Mouse (Mus musculus) intestine, postnatal 0 days (tissue): ENCODE data around the gene Tcf12. TPM values are rescaled to one million over a fixed set of nuclear protein-coding genes. Genes with fewer than 3 reads are reported as not detected.
A peak's percentile ranks its signal among the peaks of the same experiment; 100 is the strongest.

ENCODE experiments used
- ATAC-seq: fragments of 200-750 bp; cut with Nextera tagmentation; 2 replicates; pipeline ENCODE4 v1.8.0; 2017; ENCODE audit warnings: mild to moderate bottlenecking, moderate TSS enrichment, moderate library complexity
- H3K27ac ChIP-seq: fragments of 300-500 bp; sonication (generic); 2 replicates; pipeline ENCODE4 v1.5.1; 2014; ENCODE audit warnings: mild to moderate bottlenecking, low read depth, low read length, moderate library complexity
- H3K27me3 ChIP-seq: fragments of 300-500 bp; sonication (generic); replicated peaks from 2 replicates; pipeline ENCODE4 v1.6.1; 2014; ENCODE audit warnings: low read length, mixed read lengths; ENCODE audit not compliant: control insufficient read depth, insufficient read depth
- H3K36me3 ChIP-seq: fragments of 300-500 bp; sonication (generic); 2 replicates; pipeline ENCODE4 v1.6.1; 2014; ENCODE audit warnings: mild to moderate bottlenecking, moderate library complexity; ENCODE audit not compliant: control insufficient read depth, insufficient read depth
- H3K4me1 ChIP-seq: fragments of 300-500 bp; sonication (generic); replicated peaks from 2 replicates; pipeline ENCODE4 v1.6.1; 2014; ENCODE audit warnings: antibody characterized with exemption, low read length, mixed read lengths; ENCODE audit not compliant: control insufficient read depth, insufficient read depth
- H3K4me2 ChIP-seq: fragments of 300-500 bp; sonication (generic); replicated peaks from 2 replicates; pipeline ENCODE4 v1.6.1; 2014; ENCODE audit warnings: low read depth, mild to moderate bottlenecking, moderate library complexity
- H3K4me3 ChIP-seq: fragments of 300-500 bp; sonication (generic); 2 replicates; pipeline ENCODE4 v1.5.1; 2014; ENCODE audit warnings: low read depth, low read length
- H3K9ac ChIP-seq: fragments of 300-500 bp; sonication (generic); 2 replicates; pipeline ENCODE4 v1.6.1; 2014; ENCODE audit warnings: mild to moderate bottlenecking, low read depth, low read length
- H3K9me3 ChIP-seq: fragments of 300-500 bp; sonication (generic); 2 replicates; pipeline ENCODE4 v1.6.1; 2016; ENCODE audit warnings: mixed run types; ENCODE audit not compliant: control insufficient read depth
- CTCF ChIP-seq: sonication (generic); IDR thresholded peaks from 2 replicates; pipeline ENCODE4 v1.5.1; 2016; ENCODE audit warnings: low read depth, mild to moderate bottlenecking, control low read depth, antibody characterized with exemption, moderate library complexity
- WGBS: fragments of 180-500 bp; shearing (Covaris S2); extraction: QIAGEN DNeasy Blood & Tissue Kit; methylation state at CpG from one replicate; pipeline ENCODE4 v1.1.7; 2014; 5-methylcytosine and 5-hydroxymethylcytosine counted together
- polyA plus RNA-seq: library from polyadenylated mRNA; unstranded; fragments of >200 nt; fragmentation: Nextera tagmentation; extraction: Ambion mirVana; gene quantifications from 2 replicates; pipeline ENCODE4 v1.2.1, GENCODE M21; 2015

Gene Tcf12
- polyA plus RNA-seq, 1 experiment from 2014 or later = 19.1 TPM

DNA sequence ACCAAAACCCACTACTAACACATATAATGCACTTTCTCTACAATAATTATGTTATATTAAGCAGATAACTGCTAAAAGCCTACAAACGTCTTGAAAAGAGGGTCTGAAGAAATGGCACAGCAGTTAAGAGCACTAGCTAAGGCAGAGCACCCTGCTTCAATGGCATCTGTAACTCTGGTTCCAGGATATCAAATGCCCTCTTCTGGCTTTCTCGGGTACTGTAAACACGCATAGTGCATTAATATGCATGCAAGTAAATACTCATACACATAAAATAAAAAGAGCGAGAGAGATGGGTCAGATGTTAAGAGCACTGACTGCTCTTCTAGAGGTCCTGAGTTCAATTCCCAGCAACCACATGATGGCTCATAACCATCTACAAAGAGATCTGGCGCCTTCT is 17.0 kb downstream of the Tcf12 start:
- Histone ChIP-seq H3K9ac (no peak overlapping the region), H3K4me1 (no peaks in the 10 kb centered on the region), H3K27ac (no peak overlapping the region), H3K4me3 (no peak overlapping the region), H3K27me3 (no peaks in the 10 kb centered on the region), H3K36me3 (no peaks in the 10 kb centered on the region), H3K9me3 (no peaks in the 10 kb centered on the region), H3K4me2 (no peak overlapping the region)
- no peak for ATAC-seq
- 90% methylated on average over 5 of the region's 5 CpGs for WGBS
- TF ChIP-seq CTCF = peak; percentile 63

DNA sequence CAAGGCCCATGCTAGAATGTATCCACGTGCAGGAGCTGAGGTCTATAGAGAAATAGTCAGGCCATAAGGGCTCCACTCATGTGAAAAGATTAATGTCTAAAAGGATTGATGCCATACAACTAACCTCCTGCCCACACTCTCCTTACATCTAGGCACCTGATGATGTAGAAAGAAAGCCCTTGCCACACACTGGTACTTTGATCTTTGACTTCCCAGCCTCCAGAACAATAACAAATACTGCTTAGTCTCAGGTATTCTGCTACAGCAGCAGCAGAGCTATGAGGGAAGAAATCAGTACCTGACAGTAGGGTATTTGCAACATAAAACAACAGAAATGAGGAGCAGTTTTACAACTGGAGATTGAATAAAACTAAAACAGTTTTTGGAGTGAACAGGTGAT is 19.5 kb downstream of the Tcf12 start:
- peak; percentile 60 for ATAC-seq
- no peak overlapping the region for H3K27ac ChIP-seq
- no peak for TF ChIP-seq CTCF
- H3K9me3 ChIP-seq = no peaks in the 10 kb centered on the region
- no peaks in the 10 kb centered on the region for H3K4me1 ChIP-seq
- H3K27me3 ChIP-seq = no peaks in the 10 kb centered on the region
- H3K36me3 ChIP-seq = no peaks in the 10 kb centered on the region
- 65% methylated on average over 1 of the region's 1 CpGs for WGBS
- no peak overlapping the region for H3K4me2 ChIP-seq
- no peak overlapping the region for H3K4me3 ChIP-seq
- H3K9ac ChIP-seq = no peak overlapping the region

DNA sequence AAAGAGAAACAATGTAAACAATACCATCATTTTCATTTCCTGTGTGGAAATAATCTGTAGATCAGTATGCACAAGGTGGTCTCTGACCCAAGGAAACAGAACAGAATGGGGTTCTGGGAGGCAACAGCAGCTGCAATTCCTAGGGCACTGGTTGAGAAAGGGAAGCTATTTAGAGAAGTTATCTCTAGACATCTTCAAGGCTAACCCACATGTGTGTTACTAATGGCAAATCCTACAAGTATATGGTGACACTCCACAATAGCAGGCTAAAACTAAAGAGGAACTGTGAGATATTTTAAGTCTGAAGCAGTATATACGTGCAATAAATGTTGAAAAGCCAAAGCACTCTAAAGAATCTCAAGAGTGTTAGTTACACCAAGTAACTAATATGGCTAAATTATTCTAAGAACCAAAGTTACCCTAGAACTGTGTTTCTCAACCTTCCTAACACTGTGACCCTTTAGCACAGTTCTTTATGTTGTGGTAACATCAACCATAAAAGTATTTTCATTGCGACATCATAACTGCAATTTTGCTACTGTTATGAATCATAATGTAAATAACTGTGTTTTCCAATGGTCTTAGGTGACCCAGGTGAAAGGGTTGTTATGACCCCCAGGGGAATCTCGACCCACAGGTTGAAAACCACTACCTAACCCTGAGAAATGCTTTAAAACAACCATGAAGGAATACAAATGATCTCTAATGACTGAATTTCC is 22.6 kb downstream of the Tcf12 start:
- no peak overlapping the region for H3K4me3 ChIP-seq
- no peaks in the 10 kb centered on the region for H3K36me3 ChIP-seq
- TF ChIP-seq CTCF = no peak
- H3K9me3 ChIP-seq = no peaks in the 10 kb centered on the region
- H3K27me3 ChIP-seq = no peaks in the 10 kb centered on the region
- H3K27ac ChIP-seq = no peak overlapping the region
- no peaks in the 10 kb centered on the region for H3K4me1 ChIP-seq
- ATAC-seq = no peak
- no peak overlapping the region for H3K9ac ChIP-seq
- H3K4me2 ChIP-seq = no peak overlapping the region
- WGBS = 63% methylated on average over 3 of the region's 3 CpGs

DNA sequence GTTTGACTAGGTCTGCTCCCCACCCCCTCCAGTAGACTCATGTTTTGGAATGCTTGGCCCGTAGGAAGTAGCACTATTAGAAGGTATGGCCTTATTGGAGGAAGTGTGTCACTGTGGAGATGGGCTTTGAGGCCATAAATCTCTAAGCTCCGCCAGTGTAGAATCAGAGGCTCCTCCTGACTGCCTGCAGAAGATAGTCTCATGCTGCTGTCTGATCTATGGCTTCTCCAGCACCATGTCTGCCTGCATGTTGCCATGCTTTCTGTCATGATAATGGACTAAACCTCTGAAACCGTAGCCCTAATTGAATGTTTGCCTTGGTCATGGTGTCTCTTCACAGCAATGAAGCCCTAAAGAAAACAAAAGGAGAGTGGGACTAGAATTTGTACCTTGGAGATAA is 26.7 kb downstream of the Tcf12 start:
- Histone ChIP-seq H3K4me3 (no peak overlapping the region), H3K9ac (no peak overlapping the region), H3K9me3 (no peaks in the 10 kb centered on the region), H3K4me2 (no peak overlapping the region), H3K4me1 (no peaks in the 10 kb centered on the region), H3K27me3 (no peaks in the 10 kb centered on the region), H3K27ac (no peak overlapping the region), H3K36me3 (no peaks in the 10 kb centered on the region)
- ATAC-seq = no peak
- 46% methylated on average over 3 of the region's 3 CpGs for WGBS
- no peak for TF ChIP-seq CTCF

DNA sequence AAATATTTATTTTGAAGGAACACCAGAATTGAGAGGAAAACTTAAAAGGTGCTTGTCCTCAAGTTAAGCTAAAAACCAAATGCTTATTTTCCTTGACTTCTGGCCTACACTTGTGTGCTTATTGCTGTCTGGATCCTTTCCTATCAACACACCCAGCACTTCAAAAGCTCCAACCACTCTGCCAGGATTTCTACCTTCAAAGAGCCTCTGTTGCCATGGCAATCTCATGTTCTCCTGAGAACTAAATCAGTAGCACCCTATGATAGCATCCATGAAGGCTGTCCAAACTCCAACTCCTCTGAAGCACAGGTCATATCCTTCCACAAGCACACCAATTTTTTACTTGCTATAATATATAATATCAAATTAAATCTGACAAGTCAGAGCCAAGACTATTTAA is 27.5 kb downstream of the Tcf12 start:
- H3K4me1 ChIP-seq = no peaks in the 10 kb centered on the region
- H3K27me3 ChIP-seq = no peaks in the 10 kb centered on the region
- H3K4me2 ChIP-seq = no peak overlapping the region
- H3K36me3 ChIP-seq = no peaks in the 10 kb centered on the region
- no peaks in the 10 kb centered on the region for H3K9me3 ChIP-seq
- H3K27ac ChIP-seq = no peak overlapping the region
- ATAC-seq = no peak
- no peak overlapping the region for H3K4me3 ChIP-seq
- TF ChIP-seq CTCF = no peak
- no peak overlapping the region for H3K9ac ChIP-seq

DNA sequence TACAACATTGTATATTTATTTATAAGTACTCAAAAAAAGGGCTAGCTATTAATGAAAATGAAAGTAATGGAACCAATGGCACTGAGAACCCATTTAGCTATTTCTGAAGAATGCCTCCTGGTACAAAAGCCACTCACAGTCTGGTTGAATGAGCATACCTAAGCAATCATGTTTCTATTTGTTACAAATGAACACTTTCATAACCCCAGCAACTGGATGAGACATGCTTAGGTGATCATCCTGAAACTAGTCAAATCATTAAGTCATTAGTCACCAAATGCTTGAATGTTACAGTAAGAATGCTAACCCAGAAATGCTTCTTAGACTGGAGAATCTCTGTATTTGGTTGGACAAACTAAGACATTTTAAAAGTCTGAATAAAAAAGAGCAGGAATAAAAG is 35.5 kb downstream of the Tcf12 start:
- no peak overlapping the region for H3K4me3 ChIP-seq
- H3K36me3 ChIP-seq = no peaks in the 10 kb centered on the region
- no peaks in the 10 kb centered on the region for H3K9me3 ChIP-seq
- TF ChIP-seq CTCF = no peak
- no peaks in the 10 kb centered on the region for H3K27me3 ChIP-seq
- no peak overlapping the region for H3K27ac ChIP-seq
- H3K4me2 ChIP-seq = no peak overlapping the region; the same call in 1 of the 2 replicates
- no peak for ATAC-seq
- no peak overlapping the region for H3K9ac ChIP-seq
- no peaks in the 10 kb centered on the region for H3K4me1 ChIP-seq

DNA sequence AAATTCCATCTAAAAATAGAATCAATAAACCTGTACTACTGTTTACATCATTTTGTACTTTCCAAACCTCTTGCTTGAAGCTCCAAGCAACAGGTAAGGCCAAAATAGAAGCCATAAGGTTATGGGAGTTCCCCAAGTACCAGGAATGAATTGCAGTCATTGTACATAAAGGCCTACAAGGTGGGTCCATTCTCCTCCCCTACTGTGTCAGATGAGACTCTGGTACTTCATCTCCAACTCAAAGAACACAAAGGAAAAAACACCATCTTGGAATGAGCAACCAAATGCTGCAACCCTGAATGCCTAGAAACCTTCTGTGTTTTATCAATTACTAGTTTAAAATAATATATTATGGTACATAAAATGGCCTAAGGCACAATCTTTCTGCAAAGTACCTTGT is 45.5 kb downstream of the Tcf12 start:
- Histone ChIP-seq H3K27me3 (no peaks in the 10 kb centered on the region), H3K36me3 (no peaks in the 10 kb centered on the region), H3K9me3 (no peaks in the 10 kb centered on the region), H3K27ac (no peak overlapping the region), H3K4me2 (no peak overlapping the region), H3K4me3 (no peak overlapping the region), H3K4me1 (no peaks in the 10 kb centered on the region), H3K9ac (no peak overlapping the region)
- TF ChIP-seq CTCF = no peak
- ATAC-seq = no peak
